Mouse (Mus musculus) ES-Bruce4 (cell line): ENCODE results near the gene Paxx.

Experiments
- CTCF ChIP-seq: IDR thresholded peaks from one replicate; pipeline ENCODE4 v1.8.1; 2011; ENCODE audit warnings: low read depth, low read length
- POLR2A ChIP-seq: IDR thresholded peaks from one replicate; pipeline ENCODE4 v1.8.1; 2011; ENCODE audit warnings: low read length; ENCODE audit not compliant: insufficient read depth

DNA sequence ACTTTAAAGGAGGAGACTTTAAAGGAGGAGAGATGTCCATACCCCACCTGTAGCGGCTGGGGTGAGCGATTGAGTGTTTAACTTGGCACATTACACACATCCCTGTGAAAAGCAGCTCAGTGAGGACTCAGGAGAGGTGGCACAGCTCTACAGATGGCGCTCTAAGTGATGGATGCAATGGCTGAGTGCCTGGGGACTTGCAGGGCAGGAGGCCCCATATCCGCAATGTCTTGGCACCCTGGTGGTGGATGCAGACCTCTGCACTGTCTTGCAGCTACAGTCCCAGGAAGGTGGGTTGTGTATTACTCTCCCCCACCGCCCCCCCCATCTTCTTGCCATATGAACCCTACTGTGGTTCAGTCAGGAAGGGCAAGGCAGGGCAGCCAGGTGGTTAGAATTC is 46.1 kb upstream of the Paxx start:
- TF ChIP-seq POLR2A (no peak), CTCF (peak; percentile 36)
